Mouse (Mus musculus): Measurements from ENCODE around the gene Otos.

DNA sequence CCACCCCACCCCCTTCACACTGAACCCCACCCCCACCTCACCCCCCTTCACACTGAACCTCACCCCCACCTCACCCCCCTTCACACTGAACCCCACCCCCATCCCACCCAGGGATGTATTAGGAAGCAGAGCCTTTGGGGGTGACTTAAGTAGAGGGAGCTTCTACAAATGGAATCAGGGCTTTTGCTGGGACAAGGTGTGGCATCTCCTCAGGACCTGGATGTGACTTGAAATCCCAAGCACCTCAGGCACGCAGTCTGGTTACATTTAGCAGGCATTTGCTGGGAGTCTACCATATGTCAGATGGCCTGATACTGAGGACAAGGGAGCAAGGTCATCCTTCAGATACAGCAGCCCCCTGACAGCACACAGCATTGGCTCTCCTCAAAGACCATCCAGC, 14.1 kb downstream of the Otos start:
- TF ChIP-seq CTCF (IDR thresholded peaks at IDR 0.05; ENCODE audit: control insufficient read depth, insufficient read depth, insufficient read length) (no peak), CEBPB (IDR thresholded peaks at IDR 0.05; ENCODE audit: low read depth) (no peak), MYOD1 (IDR thresholded peaks at IDR 0.05; ENCODE audit: control insufficient read depth, insufficient read length, low read depth) (no peak)
